Mouse (Mus musculus) neural tube, embryonic 12.5 days (tissue): ENCODE results near the gene Gm20388. TPM values are rescaled to one million over a fixed set of nuclear protein-coding genes. Genes with fewer than 3 reads are reported as not detected.

Experiments used
- ATAC-seq: fragments of 200-750 bp; cut with Nextera tagmentation; 2 replicates; pipeline ENCODE4 v1.8.0; 2017; ENCODE audit warnings: low read depth, mild to moderate bottlenecking, moderate TSS enrichment, moderate library complexity; ENCODE audit not compliant: low FRiP score
- H3K27ac ChIP-seq: fragments of 300-500 bp; sonication (generic); 2 replicates; pipeline ENCODE4 v1.5.1; 2016
- H3K27me3 ChIP-seq: fragments of 300-500 bp; sonication (generic); replicated peaks from 2 replicates; pipeline ENCODE4 v1.6.1; 2016; ENCODE audit warnings: mild to moderate bottlenecking
- H3K36me3 ChIP-seq: fragments of 300-500 bp; sonication (generic); 2 replicates; pipeline ENCODE4 v1.6.1; 2016; ENCODE audit warnings: mild to moderate bottlenecking
- H3K4me1 ChIP-seq: fragments of 300-500 bp; sonication (generic); 2 replicates; pipeline ENCODE4 v1.6.1; 2016
- H3K4me2 ChIP-seq: fragments of 300-500 bp; sonication (generic); replicated peaks from 2 replicates; pipeline ENCODE4 v1.6.1; 2016; ENCODE audit warnings: mild to moderate bottlenecking
- H3K4me3 ChIP-seq: fragments of 300-500 bp; sonication (generic); 2 replicates; pipeline ENCODE4 v1.5.1; 2016
- H3K9ac ChIP-seq: fragments of 300-500 bp; sonication (generic); 2 replicates; pipeline ENCODE4 v1.6.1; 2016; ENCODE audit warnings: mild to moderate bottlenecking
- H3K9me3 ChIP-seq: fragments of 300-500 bp; sonication (generic); 2 replicates; pipeline ENCODE4 v1.6.1; 2016; ENCODE audit warnings: mild to moderate bottlenecking
- WGBS: fragments of 180-500 bp; shearing (Covaris S2); methylation state at CpG from one replicate; pipeline ENCODE4 v1.1.7; 2016; 5-methylcytosine and 5-hydroxymethylcytosine counted together
- polyA plus RNA-seq: library from polyadenylated mRNA; unstranded; fragments of >200 nt; fragmentation: Nextera tagmentation; extraction: Ambion mirVana; gene quantifications from 2 replicates; pipeline ENCODE4 v1.2.1, GENCODE M21; 2016

Gm20388 gene
- polyA plus RNA-seq, 1 experiment from 2014 or later, result not detected

DNA sequence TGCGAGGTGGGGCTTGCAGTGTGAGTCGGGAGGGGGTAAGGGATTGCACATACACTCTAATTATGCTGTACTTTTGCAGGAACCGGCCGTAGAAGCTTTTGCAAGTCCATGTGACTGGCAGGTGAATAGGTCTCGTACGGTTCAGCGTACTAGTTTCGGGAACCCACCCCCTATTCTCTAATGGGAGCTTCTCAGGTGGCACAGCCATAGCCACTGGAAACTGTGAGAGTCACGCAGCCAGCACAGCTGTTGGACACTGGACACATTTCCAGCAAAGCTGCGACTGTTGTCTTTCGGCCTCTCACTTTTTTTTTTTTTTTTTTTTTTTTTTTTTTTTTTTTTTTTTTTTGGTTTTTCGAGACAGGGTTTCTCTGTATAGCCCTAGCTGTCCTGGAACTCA, 2696.2 kb downstream of the Gm20388 start:
- H3K27me3 ChIP-seq, result no peaks in the 10 kb centered on the region
- H3K4me2 ChIP-seq, result no peak overlapping the region
- peaks cover 11% of the 10 kb centered on the region for H3K4me1 ChIP-seq
- no peak overlapping the region for H3K9ac ChIP-seq
- H3K27ac ChIP-seq, result no peak overlapping the region
- H3K4me3 ChIP-seq, result no peak overlapping the region
- H3K36me3 ChIP-seq, result no peaks in the 10 kb centered on the region
- no peak for ATAC-seq
- no peaks in the 10 kb centered on the region for H3K9me3 ChIP-seq
- WGBS, result 87% methylated on average over 11 of the region's 12 CpGs

DNA sequence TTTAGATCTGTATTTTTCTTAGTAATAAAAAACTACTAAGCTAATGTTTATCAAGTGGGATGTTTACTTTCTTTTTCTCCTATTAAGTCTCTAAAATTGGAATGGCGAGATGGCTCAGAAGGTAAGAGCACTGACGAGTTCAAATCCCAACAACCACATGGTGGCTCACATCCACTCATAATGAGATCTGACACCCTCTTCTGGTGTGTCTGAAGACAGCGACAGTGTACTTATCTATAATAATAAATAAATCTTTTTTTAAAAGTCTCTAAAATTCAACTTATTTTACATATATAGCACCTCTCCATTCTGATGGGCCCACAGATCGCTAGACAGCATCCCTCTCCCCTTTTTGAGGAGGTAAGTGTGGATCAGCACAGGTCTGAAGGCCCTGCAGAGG, 2699.6 kb downstream of the Gm20388 start:
- H3K36me3 ChIP-seq, result no peaks in the 10 kb centered on the region; the same call in 1 of the 2 replicates
- no peaks in the 10 kb centered on the region for H3K9me3 ChIP-seq
- H3K27ac ChIP-seq, result no peak overlapping the region
- no peak overlapping the region for H3K4me3 ChIP-seq
- H3K4me2 ChIP-seq, result peak overlapping the region; percentile 91
- no peak overlapping the region for H3K9ac ChIP-seq
- no peak for ATAC-seq
- peaks cover 23% of the 10 kb centered on the region for H3K4me1 ChIP-seq
- 69% methylated on average over 4 of the region's 4 CpGs for WGBS
- no peaks in the 10 kb centered on the region for H3K27me3 ChIP-seq

DNA sequence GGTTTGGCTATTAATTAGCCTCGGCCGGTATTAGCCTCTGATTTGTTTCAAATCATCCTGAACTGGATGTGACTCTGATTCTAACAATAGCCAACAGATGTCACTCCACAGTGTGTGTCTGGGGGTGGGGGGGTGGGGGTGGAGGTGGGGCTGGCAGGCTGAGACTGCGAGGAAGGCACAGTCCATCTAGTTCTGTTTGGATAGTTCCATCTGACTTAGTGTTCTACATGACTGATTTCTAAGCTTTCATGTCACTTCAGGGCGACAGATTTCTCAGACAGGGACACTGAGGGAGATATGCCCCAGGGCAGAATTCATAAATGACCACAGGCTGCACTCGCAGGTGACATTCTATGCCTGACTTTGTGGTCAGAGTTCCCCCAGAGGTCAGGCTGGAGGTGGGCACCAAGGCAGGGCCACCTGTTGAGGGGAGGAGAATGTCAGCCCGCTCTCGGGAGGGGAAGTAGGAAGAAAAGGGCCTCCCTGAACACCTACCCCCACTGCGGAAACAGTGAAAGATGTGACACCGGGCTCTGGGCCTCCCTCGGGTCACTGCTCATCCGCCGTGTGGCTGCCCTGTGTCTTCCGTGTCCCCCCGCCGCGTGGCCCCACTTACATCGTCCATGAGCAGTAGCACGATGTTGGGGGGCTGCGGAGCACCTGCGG, 2700.1 kb downstream of the Gm20388 start:
- ATAC-seq, result peak; percentile 8
- no peaks in the 10 kb centered on the region; the same call in 1 of the 2 replicates for H3K36me3 ChIP-seq
- H3K9ac ChIP-seq, result peak overlapping the region; percentile 61
- H3K9me3 ChIP-seq, result no peaks in the 10 kb centered on the region
- H3K27ac ChIP-seq, result peak overlapping the region; percentile 64
- 3% methylated on average over 20 of the region's 20 CpGs for whole genome bisulfite sequencing
- peaks cover 23% of the 10 kb centered on the region for H3K4me1 ChIP-seq
- no peaks in the 10 kb centered on the region for H3K27me3 ChIP-seq
- H3K4me2 ChIP-seq, result peak overlapping the region; percentile 91
- H3K4me3 ChIP-seq, result peak overlapping the region; percentile 72

DNA sequence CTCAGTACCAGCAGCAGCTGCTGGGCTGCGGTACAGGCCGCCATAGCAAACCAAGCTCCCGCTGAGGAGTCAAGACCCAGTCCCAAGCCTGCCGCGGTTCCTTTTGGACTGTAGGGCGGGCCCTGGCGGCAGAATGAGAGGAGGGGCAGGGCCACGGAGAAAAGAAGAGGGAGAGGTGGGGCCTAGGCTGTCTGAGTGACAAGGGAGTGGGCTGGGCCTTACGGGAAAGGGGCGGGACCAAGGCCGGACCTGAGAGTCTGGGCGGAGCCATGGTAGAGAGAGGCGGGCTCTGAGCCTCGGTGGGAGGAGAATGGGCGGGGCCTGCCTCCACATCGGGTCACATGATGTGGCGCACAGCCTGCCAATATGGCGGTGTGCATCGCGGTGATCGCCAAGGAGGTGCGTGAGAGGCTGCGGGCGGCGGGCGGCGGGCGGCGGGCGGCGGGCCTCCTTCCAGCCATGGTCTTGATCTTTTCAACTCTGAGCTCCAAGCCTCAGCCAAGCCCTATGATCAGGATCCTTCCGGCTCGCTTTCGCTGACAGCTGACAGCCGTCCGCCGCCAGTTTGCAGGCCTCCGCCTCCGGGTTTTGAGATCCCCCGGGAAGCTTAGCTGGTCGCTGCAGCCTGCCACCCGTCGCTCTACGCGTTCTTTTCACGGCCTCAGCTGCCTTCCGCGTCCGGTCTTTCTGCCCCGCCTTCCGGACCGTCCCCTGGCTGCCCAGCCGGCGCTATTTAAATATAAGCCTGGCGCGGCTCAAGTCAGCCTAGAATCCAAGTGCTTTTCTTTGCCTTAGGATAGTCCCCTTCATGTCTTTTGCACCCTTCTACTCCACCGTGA, 2700.9 kb downstream of the Gm20388 start, which contains the start of the genes Galns and Trappc2l:
Gene Galns (minus strand): TSS at position 169 of the 839 bp plus-strand sequence.
Gene Trappc2l (plus strand): TSS at position 346 of the 839 bp plus-strand sequence.
- H3K4me3 ChIP-seq, result peak within 1 kb of the TSS; percentile 72
- no peaks in the 10 kb centered on the region for H3K27me3 ChIP-seq
- no peaks in the 10 kb centered on the region for H3K9me3 ChIP-seq
- H3K4me1 ChIP-seq, result peaks cover 23% of the 10 kb centered on the region
- peak; percentile 98 for ATAC-seq
- peak within 1 kb of the TSS; percentile 73 for H3K9ac ChIP-seq
- peak within 1 kb of the TSS; percentile 64 for H3K27ac ChIP-seq
- WGBS, result under 1% methylated on average over 56 of the region's 57 CpGs
- H3K4me2 ChIP-seq, result peak within 1 kb of the TSS; percentile 91
- H3K36me3 ChIP-seq, result no peaks in the 10 kb centered on the region; the same call in 1 of the 2 replicates

DNA sequence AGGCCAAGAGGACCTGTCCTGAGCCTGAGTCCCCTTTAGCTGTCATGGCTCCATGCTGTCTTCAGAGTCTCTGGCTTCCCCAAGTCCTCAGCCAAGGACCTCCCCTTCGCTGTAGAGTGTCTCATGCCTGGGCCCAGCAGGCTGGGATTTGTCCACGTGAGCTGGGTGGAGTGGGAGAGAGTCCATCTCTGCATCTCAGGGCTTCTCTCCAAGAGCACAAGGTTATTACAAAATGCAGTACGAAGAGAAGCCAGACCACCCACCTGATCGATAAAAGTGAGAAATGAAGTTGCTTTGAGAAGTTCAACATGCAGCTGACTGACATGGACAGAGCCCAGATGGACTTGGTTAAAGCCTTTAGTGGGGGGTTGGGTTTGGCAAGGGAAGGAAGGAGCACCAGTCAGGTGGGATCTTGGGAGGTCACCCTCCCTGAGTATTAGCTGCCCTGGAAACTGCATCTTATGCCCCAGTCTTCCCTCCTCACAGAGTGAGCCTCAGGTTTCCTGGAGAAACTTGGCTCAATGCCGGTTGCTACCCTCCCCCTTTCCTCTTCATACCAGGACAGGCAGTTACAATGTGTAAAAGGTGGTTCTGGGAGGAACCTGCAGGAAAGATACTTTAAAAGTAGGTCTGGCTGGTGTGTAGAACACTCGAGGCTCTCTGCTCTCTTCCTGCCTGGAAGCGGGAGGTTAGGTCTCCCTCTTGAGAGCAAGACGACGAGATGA, 2705.7 kb downstream of the Gm20388 start:
- no peak overlapping the region for H3K4me3 ChIP-seq
- H3K9ac ChIP-seq, result 0 out of 2 replicates have a peak overlapping the region, but pooled peaks have one; percentile 21
- H3K9me3 ChIP-seq, result no peaks in the 10 kb centered on the region
- H3K4me1 ChIP-seq, result peaks cover 32% of the 10 kb centered on the region
- H3K27me3 ChIP-seq, result no peaks in the 10 kb centered on the region
- H3K27ac ChIP-seq, result no peak overlapping the region
- no peak overlapping the region for H3K4me2 ChIP-seq
- no peak for ATAC-seq
- WGBS, result 75% methylated on average over 9 of the region's 9 CpGs
- no peaks in the 10 kb centered on the region; the same call in 1 of the 2 replicates for H3K36me3 ChIP-seq

DNA sequence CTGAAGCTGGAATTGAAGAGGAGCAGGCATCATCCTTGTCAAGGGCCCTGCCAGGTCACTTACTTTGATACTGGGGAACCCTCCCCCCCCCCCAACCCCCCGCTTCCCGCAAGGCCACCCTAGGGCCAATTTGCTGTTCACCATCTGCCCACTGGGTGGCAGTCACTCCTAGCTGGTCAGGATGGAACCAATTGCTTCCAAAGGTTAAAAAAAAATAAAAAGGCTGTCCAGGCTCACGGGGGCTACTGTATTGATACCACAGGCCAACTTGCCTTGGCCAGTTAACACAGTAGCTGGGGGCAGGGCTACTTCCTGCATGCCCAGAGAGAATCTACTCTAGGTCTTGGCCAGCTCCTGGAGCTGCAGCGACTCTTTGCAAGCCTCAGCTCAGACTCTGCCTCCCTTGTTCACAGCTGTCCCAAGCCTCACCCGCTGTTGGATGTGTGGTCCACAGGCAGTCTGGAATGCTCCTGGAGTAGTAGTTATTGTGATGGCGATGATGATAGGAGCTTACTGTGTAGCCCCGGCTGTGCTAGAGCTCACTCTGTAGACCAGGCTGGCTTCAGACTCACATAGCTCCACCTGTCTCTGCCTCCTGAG, 2707.4 kb downstream of the Gm20388 start:
- 0 out of 2 replicates have a peak, but pooled peaks have one; percentile 39 for ATAC-seq
- Histone ChIP-seq H3K4me1 (peaks cover 19% of the 10 kb centered on the region), H3K36me3 (no peaks in the 10 kb centered on the region; the same call in 1 of the 2 replicates), H3K27ac (no peak overlapping the region), H3K4me2 (no peak overlapping the region), H3K4me3 (no peak overlapping the region), H3K9ac (no peak overlapping the region), H3K9me3 (no peaks in the 10 kb centered on the region), H3K27me3 (no peaks in the 10 kb centered on the region)
- WGBS, result 41% methylated on average over 5 of the region's 7 CpGs

DNA sequence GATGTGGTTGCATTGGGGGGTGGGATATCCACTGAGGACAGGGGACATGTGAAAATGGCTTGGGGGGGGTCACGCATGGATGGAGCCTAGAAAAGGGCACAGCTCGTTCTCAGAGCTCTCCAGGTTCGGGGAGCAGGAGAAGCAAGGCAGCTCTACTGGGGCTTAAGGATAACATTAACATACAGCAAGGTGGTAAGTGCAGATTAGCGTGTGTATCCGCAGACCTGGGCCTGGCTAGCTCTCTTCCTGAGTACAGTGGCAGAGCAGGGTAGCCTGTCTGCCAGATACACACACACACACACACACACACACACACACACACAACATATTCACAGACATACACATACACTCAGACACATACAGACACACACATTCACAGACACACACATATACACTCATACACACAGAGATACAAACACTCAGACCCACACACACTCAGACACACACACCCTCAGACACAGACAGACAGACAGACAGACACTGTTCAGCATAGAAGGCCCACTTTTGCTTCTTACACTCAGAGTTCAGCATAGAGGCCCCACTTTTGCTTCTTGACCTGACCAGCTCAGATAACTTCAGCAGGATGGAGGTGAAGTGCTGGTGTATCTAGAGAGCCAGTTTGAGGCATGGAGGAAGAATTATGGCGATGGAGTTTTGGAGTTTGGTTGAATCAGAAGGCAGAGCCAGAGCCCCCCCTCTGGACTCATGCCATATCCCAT, 2708.2 kb downstream of the Gm20388 start:
- 79% methylated on average over 6 of the region's 6 CpGs for WGBS
- Histone ChIP-seq H3K36me3 (no peaks in the 10 kb centered on the region; the same call in 1 of the 2 replicates), H3K27ac (no peak overlapping the region), H3K9me3 (no peaks in the 10 kb centered on the region), H3K4me2 (no peak overlapping the region), H3K4me3 (no peak overlapping the region), H3K27me3 (no peaks in the 10 kb centered on the region), H3K4me1 (peaks cover 19% of the 10 kb centered on the region), H3K9ac (no peak overlapping the region)
- no peak for ATAC-seq

DNA sequence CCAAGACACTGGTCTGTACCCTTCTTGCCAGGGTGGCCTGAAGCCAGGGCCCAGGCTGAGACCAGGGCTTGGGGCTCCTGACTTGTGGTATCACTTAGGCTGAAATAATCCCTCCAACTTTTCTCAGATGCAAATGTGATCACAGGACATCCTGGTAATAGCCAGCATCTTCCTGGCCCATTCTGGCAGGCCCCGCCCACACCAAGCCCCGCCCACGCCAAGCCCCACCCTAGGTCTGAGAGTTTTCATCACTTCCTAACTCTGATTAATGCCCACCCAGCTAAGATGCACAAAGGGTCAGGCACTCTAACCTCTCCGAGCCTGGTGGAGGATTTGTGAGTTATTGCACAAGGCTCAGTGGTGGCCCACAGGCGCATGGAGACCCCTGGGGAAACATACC, 2709.8 kb downstream of the Gm20388 start:
- WGBS, result 40% methylated on average over 5 of the region's 5 CpGs

DNA sequence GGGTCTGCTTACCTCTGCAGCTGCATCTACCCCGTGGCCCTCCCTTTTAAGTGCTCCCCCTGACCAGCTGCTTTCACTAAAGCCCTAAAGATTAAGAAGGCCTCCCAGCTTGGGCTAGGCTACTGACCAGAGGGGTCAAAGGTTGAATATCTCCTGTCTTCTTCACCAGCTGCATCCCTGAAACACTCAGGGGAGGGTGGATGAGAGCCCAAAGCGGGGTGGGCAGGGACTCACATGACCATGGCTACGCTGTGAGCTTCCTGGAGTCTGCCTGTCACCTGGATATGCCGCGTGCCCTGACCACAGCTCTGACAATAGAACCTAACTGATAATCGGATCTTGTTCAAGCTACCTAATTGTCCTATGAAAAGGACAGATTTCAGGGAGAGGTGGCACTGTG, 2712.1 kb downstream of the Gm20388 start, which contains the start of gene Pabpn1l:
Gene Pabpn1l (minus strand): TSS at position 13 of the 400 bp plus-strand sequence.
- H3K27me3 ChIP-seq, result no peaks in the 10 kb centered on the region
- no peak within 1 kb of the TSS for H3K9ac ChIP-seq
- peaks cover 19% of the 10 kb centered on the region for H3K4me1 ChIP-seq
- no peak within 1 kb of the TSS for H3K4me3 ChIP-seq
- no peak for ATAC-seq
- H3K27ac ChIP-seq, result no peak within 1 kb of the TSS
- WGBS, result 78% methylated on average over 6 of the region's 6 CpGs
- H3K36me3 ChIP-seq, result no peaks in the 10 kb centered on the region
- no peaks in the 10 kb centered on the region for H3K9me3 ChIP-seq
- H3K4me2 ChIP-seq, result no peak within 1 kb of the TSS

More for the DNA sequence above, 2709.8 kb downstream of the Gm20388 start:
- H3K27me3 ChIP-seq, result no peaks in the 10 kb centered on the region
- no peak overlapping the region for H3K4me2 ChIP-seq
- H3K9me3 ChIP-seq, result no peaks in the 10 kb centered on the region
- peaks cover 19% of the 10 kb centered on the region for H3K4me1 ChIP-seq
- no peak overlapping the region for H3K4me3 ChIP-seq
- ATAC-seq, result no peak
- H3K36me3 ChIP-seq, result no peaks in the 10 kb centered on the region; the same call in 1 of the 2 replicates
- H3K27ac ChIP-seq, result no peak overlapping the region
- no peak overlapping the region for H3K9ac ChIP-seq

DNA sequence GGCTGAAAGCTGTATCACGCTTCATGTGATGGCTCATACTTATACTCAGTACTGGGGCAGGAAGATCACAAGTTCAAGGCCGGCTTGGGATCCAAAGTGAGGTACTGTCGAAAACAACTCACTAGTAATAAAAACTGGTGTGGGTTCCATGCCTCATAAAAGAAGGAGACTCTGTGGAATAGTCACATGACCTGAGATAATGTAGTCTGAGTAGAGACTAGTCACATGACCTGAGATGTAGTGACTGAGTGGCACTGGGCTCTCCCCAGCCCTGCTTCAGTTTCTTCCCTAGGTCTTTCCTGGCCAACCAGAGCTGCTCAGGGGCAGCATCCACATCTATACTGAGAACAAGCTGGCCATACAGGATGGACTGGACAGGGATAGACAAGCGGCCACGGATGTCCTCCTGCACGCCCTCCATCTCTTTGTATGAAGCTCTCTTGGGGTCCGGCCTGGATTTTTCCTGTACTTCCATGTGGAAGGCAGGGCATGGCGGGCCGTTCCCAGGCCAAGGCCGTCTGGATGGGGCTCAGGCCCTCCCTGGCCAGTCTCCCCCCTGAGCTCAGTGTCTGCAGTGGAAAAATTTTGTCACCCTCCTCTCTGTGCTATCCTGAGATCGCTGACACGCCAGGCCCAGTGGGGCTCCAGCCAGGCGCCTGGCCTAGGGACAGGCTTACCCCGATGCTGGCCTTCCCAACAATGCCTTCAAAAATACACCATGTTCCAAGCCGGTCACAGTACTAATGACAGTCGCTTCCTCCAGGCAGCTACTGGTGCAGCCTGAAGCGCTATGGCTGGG, 2713.4 kb downstream of the Gm20388 start:
- Histone ChIP-seq H3K4me3 (no peak overlapping the region), H3K36me3 (peaks cover 4% of the 10 kb centered on the region; the same call in 1 of the 2 replicates), H3K4me2 (no peak overlapping the region), H3K9me3 (no peaks in the 10 kb centered on the region), H3K27me3 (no peaks in the 10 kb centered on the region), H3K4me1 (peaks cover 14% of the 10 kb centered on the region), H3K9ac (no peak overlapping the region), H3K27ac (no peak overlapping the region)
- 87% methylated on average over 17 of the region's 17 CpGs for WGBS
- no peak for ATAC-seq
